Mouse (Mus musculus): ENCODE data around the gene Blnk. TPM values are rescaled to one million over a fixed set of nuclear protein-coding genes. Genes with fewer than 3 reads are reported as not detected.

Gene Blnk
- polyA plus RNA-seq, 1 experiment from 2014 or later, result 0.87 TPM

- Histone ChIP-seq H3K4me1 (ENCODE audit: control insufficient read depth, insufficient read depth, low read length) (no peaks in the 10 kb centered on the region), H3K9me3 (replicated peaks; ENCODE audit: control insufficient read depth, low read length, poor library complexity, severe bottlenecking) (no peaks in the 10 kb centered on the region), H3K27me3 (ENCODE audit: control insufficient read depth, insufficient read depth, low read depth, low read length) (no peaks in the 10 kb centered on the region), H3K4me2 (ENCODE audit: low read length) (no peak overlapping the region), H3K36me3 (ENCODE audit: control insufficient read depth, insufficient read depth, low read length) (no peaks in the 10 kb centered on the region), H3K9ac (ENCODE audit: low read depth, low read length) (no peak overlapping the region), H3K27ac (ENCODE audit: low read length) (no peak overlapping the region), H3K4me3 (ENCODE audit: low read depth, low read length) (no peak overlapping the region)
- WGBS, result 53% methylated on average over 3 of the region's 3 CpGs
- no peak for ATAC-seq
Measured at GRCm38 (mm10) chr19:40964367-40964891, 29.9 kb downstream of the Blnk start.

GRCm38 (mm10) chr19:40962988-40963387, 31.3 kb downstream of the Blnk start:
- WGBS, result 50% methylated on average over 12 of the region's 12 CpGs
- no peaks in the 10 kb centered on the region for H3K27me3 ChIP-seq (ENCODE audit: control insufficient read depth, insufficient read depth, low read depth, low read length)
- H3K36me3 ChIP-seq (ENCODE audit: control insufficient read depth, insufficient read depth, low read length), result no peaks in the 10 kb centered on the region
- no peak overlapping the region for H3K9ac ChIP-seq (ENCODE audit: low read depth, low read length)
- H3K4me1 ChIP-seq (ENCODE audit: control insufficient read depth, insufficient read depth, low read length), result no peaks in the 10 kb centered on the region
- no peaks in the 10 kb centered on the region for H3K9me3 ChIP-seq (replicated peaks; ENCODE audit: control insufficient read depth, low read length, poor library complexity, severe bottlenecking)
- H3K27ac ChIP-seq (ENCODE audit: low read length), result no peak overlapping the region
- H3K4me2 ChIP-seq (ENCODE audit: low read length), result no peak overlapping the region
- ATAC-seq, result no peak
- H3K4me3 ChIP-seq (ENCODE audit: low read depth, low read length), result no peak overlapping the region

- ATAC-seq, result no peak
- Histone ChIP-seq H3K27me3 (ENCODE audit: control insufficient read depth, insufficient read depth, low read depth, low read length) (no peaks in the 10 kb centered on the region), H3K9me3 (replicated peaks; ENCODE audit: control insufficient read depth, low read length, poor library complexity, severe bottlenecking) (no peaks in the 10 kb centered on the region), H3K9ac (ENCODE audit: low read depth, low read length) (no peak overlapping the region), H3K27ac (ENCODE audit: low read length) (no peak overlapping the region), H3K4me2 (ENCODE audit: low read length) (no peak overlapping the region), H3K4me3 (ENCODE audit: low read depth, low read length) (no peak overlapping the region), H3K4me1 (ENCODE audit: control insufficient read depth, insufficient read depth, low read length) (no peaks in the 10 kb centered on the region), H3K36me3 (ENCODE audit: control insufficient read depth, insufficient read depth, low read length) (no peaks in the 10 kb centered on the region)
- 10% methylated on average over 1 of the region's 1 CpGs for WGBS
Measured at GRCm38 (mm10) chr19:40958981-40959380, 35.4 kb downstream of the Blnk start.

GRCm38 (mm10) chr19:40946937-40947577, 47.3 kb downstream of the Blnk start:
- H3K9me3 ChIP-seq (replicated peaks; ENCODE audit: control insufficient read depth, low read length, poor library complexity, severe bottlenecking), result no peaks in the 10 kb centered on the region
- H3K4me3 ChIP-seq (ENCODE audit: low read depth, low read length), result no peak overlapping the region
- H3K4me2 ChIP-seq (ENCODE audit: low read length), result no peak overlapping the region
- no peak overlapping the region for H3K27ac ChIP-seq (ENCODE audit: low read length)
- no peaks in the 10 kb centered on the region for H3K27me3 ChIP-seq (ENCODE audit: control insufficient read depth, insufficient read depth, low read depth, low read length)
- no peak for ATAC-seq
- WGBS, result 86% methylated on average over 4 of the region's 4 CpGs
- no peaks in the 10 kb centered on the region for H3K36me3 ChIP-seq (ENCODE audit: control insufficient read depth, insufficient read depth, low read length)
- H3K9ac ChIP-seq (ENCODE audit: low read depth, low read length), result no peak overlapping the region
- H3K4me1 ChIP-seq (ENCODE audit: control insufficient read depth, insufficient read depth, low read length), result no peaks in the 10 kb centered on the region

GRCm38 (mm10) chr19:40943552-40943951, 50.8 kb downstream of the Blnk start:
- H3K9me3 ChIP-seq (replicated peaks; ENCODE audit: control insufficient read depth, low read length, poor library complexity, severe bottlenecking), result peaks cover 6% of the 10 kb centered on the region; the same call in 1 of the 2 replicates
- 93% methylated on average over 7 of the region's 7 CpGs for WGBS
- H3K27ac ChIP-seq (ENCODE audit: low read length), result no peak overlapping the region

GRCm38 (mm10) chr19:40936038-40936437, 58.3 kb downstream of the Blnk start:
- Histone ChIP-seq H3K4me1 (ENCODE audit: control insufficient read depth, insufficient read depth, low read length) (no peaks in the 10 kb centered on the region), H3K36me3 (ENCODE audit: control insufficient read depth, insufficient read depth, low read length) (no peaks in the 10 kb centered on the region), H3K27ac (ENCODE audit: low read length) (no peak overlapping the region), H3K4me3 (ENCODE audit: low read depth, low read length) (no peak overlapping the region), H3K4me2 (ENCODE audit: low read length) (no peak overlapping the region), H3K9me3 (replicated peaks; ENCODE audit: control insufficient read depth, low read length, poor library complexity, severe bottlenecking) (peaks cover 6% of the 10 kb centered on the region; the same call in 1 of the 2 replicates), H3K27me3 (ENCODE audit: control insufficient read depth, insufficient read depth, low read depth, low read length) (no peaks in the 10 kb centered on the region), H3K9ac (ENCODE audit: low read depth, low read length) (no peak overlapping the region)
- 28% methylated on average over 5 of the region's 5 CpGs for WGBS
- no peak for ATAC-seq

More at GRCm38 (mm10) chr19:40943552-40943951, 50.8 kb downstream of the Blnk start:
- Histone ChIP-seq H3K4me2 (ENCODE audit: low read length) (no peak overlapping the region), H3K36me3 (ENCODE audit: control insufficient read depth, insufficient read depth, low read length) (no peaks in the 10 kb centered on the region), H3K27me3 (ENCODE audit: control insufficient read depth, insufficient read depth, low read depth, low read length) (no peaks in the 10 kb centered on the region), H3K4me3 (ENCODE audit: low read depth, low read length) (no peak overlapping the region), H3K9ac (ENCODE audit: low read depth, low read length) (no peak overlapping the region), H3K4me1 (ENCODE audit: control insufficient read depth, insufficient read depth, low read length) (no peaks in the 10 kb centered on the region)
- no peak for ATAC-seq

GRCm38 (mm10) chr19:40935376-40935775, 59.0 kb downstream of the Blnk start:
- no peaks in the 10 kb centered on the region for H3K27me3 ChIP-seq (ENCODE audit: control insufficient read depth, insufficient read depth, low read depth, low read length)
- no peak overlapping the region for H3K4me2 ChIP-seq (ENCODE audit: low read length)
- H3K4me3 ChIP-seq (ENCODE audit: low read depth, low read length), result no peak overlapping the region
- no peaks in the 10 kb centered on the region for H3K36me3 ChIP-seq (ENCODE audit: control insufficient read depth, insufficient read depth, low read length)
- no peaks in the 10 kb centered on the region for H3K4me1 ChIP-seq (ENCODE audit: control insufficient read depth, insufficient read depth, low read length)
- ATAC-seq, result no peak
- WGBS, result 37% methylated on average over 8 of the region's 8 CpGs
- no peak overlapping the region for H3K27ac ChIP-seq (ENCODE audit: low read length)
- H3K9ac ChIP-seq (ENCODE audit: low read depth, low read length), result no peak overlapping the region
- H3K9me3 ChIP-seq (replicated peaks; ENCODE audit: control insufficient read depth, low read length, poor library complexity, severe bottlenecking), result peaks cover 6% of the 10 kb centered on the region; the same call in 1 of the 2 replicates

- H3K4me2 ChIP-seq (ENCODE audit: low read length), result no peak overlapping the region
- no peaks in the 10 kb centered on the region for H3K27me3 ChIP-seq (ENCODE audit: control insufficient read depth, insufficient read depth, low read depth, low read length)
- no peak overlapping the region for H3K27ac ChIP-seq (ENCODE audit: low read length)
- H3K9me3 ChIP-seq (replicated peaks; ENCODE audit: control insufficient read depth, low read length, poor library complexity, severe bottlenecking), result no peaks in the 10 kb centered on the region
- WGBS, result 63% methylated on average over 9 of the region's 9 CpGs
- no peaks in the 10 kb centered on the region for H3K36me3 ChIP-seq (ENCODE audit: control insufficient read depth, insufficient read depth, low read length)
- H3K4me3 ChIP-seq (ENCODE audit: low read depth, low read length), result no peak overlapping the region
- no peak overlapping the region for H3K9ac ChIP-seq (ENCODE audit: low read depth, low read length)
- H3K4me1 ChIP-seq (ENCODE audit: control insufficient read depth, insufficient read depth, low read length), result no peaks in the 10 kb centered on the region
- no peak for ATAC-seq
Measured at GRCm38 (mm10) chr19:40931581-40932369, 62.6 kb downstream of the Blnk start.

- Histone ChIP-seq H3K4me2 (ENCODE audit: low read length) (peak overlapping the region; percentile 65), H3K27ac (ENCODE audit: low read length) (peak overlapping the region; percentile 89), H3K4me3 (ENCODE audit: low read depth, low read length) (peak overlapping the region; percentile 78), H3K27me3 (ENCODE audit: control insufficient read depth, insufficient read depth, low read depth, low read length) (peaks cover 18% of the 10 kb centered on the region), H3K4me1 (ENCODE audit: control insufficient read depth, insufficient read depth, low read length) (peaks cover 7% of the 10 kb centered on the region; the same call in 1 of the 2 replicates), H3K9ac (ENCODE audit: low read depth, low read length) (peak overlapping the region; percentile 72), H3K36me3 (ENCODE audit: control insufficient read depth, insufficient read depth, low read length) (no peaks in the 10 kb centered on the region), H3K9me3 (replicated peaks; ENCODE audit: control insufficient read depth, low read length, poor library complexity, severe bottlenecking) (no peaks in the 10 kb centered on the region)
- 1% methylated on average over 6 of the region's 6 CpGs for WGBS
- no peak for ATAC-seq
Measured at GRCm38 (mm10) chr19:40895393-40895703, 99.0 kb downstream of the Blnk start.
